Mouse (Mus musculus): ENCODE measurements around the gene Slco2a1.

DNA sequence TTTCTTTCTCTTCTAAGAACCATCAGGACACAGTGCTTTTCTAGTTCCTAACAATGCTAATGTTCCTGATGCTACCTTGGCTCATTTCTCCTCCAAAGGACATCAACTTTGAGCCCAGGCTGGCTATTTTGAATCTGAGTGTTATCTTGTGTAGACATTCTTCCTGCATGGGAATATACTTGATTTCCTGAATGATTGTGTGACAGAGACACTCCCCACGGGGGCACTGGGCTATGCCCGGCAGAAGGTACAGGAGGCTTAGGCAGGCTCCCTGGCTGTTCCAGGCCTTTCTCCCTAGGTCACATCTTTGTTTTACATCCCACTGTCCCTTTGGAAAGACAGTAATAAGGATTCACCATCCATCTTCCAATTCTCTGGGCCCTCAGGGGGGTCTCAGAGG, 49.8 kb downstream of the Slco2a1 start:
- no peak for TF ChIP-seq CTCF (IDR thresholded peaks at IDR 0.05; ENCODE audit: low read depth, low read length)
- no peak for TF ChIP-seq GATA1 (IDR thresholded peaks at IDR 0.05; ENCODE audit: borderline replicate concordance, low read length)
